Mouse (Mus musculus) spleen, postnatal 4 days (tissue): ENCODE results near the gene AU040320.

Experiments used
- DNase-seq, 2 experiments: peaks; one replicate each; pipeline ENCODE4 v3.0.0; 2022; ENCODE audit warnings: low spot score in 2 of 2

Gene AU040320

DNA sequence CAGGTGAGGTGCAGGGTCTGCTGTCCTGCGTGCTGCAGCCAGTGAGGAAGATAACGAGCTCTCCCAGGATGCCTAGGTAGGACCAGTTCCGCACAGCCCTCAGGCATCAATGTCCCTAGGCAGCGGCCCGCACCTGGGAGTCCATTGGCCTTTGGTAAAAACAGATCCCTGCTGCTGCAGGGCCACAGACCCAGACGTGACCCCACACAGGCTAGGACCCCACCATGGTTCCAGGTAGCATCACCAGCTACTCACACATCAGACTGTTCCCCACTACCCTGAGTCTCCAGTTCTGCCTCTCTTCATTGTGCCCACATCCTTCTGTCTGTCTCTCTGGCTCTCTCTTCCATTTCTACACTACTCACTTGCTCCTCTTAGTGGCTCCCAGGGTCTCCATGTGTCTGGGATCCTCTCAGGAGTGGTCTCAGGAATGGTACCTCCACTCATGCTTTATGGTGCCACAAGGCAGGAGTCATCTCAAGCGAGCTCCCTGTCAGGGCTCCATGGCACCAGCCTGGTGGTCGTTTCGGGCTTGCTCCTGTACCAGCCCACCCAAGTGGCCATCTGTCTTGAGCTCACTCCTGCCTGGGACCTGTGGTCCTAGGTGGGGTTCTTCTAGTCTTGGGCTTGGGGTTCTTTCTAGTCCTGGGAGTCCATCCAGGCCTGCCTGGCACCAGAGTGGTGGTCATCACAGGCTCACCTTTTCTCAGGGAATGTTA, 107.1 kb downstream of the AU040320 start:
- DNase-seq: no peak

DNA sequence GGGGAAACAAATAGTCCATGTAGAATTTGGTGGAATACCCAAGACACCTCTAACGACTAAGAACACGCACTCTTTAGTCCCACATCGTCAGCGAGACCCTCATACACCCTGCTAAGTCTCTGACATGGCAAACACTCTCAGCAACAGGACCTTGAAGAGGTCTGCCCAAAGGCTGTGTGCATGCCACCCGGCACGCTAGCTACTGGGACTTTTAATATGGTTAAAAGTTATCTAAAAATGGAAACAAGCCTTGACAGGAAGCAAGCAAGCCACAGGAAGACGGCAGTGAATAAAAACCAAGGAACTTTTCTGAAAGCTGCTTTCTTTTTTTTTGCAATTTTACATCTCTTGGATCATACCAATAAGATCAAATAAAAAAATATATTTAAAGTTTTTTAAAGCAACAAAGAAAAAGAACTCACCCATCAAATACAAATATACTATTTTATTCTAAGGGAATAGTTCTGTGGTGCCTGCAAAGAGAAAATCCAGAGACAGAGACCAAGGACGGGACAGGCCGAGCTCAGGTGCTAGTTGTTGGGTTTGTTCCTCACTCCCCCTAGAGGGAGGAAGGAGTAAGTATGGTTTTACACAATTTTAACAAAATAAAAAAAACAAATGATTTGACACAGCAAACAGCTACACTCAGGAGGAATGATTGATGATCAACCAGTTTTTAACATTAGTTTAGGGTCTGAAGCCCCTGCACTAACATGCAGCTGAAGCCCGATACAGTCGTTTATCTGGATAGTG, 108.3 kb downstream of the AU040320 start:
- no peak for DNase-seq

DNA sequence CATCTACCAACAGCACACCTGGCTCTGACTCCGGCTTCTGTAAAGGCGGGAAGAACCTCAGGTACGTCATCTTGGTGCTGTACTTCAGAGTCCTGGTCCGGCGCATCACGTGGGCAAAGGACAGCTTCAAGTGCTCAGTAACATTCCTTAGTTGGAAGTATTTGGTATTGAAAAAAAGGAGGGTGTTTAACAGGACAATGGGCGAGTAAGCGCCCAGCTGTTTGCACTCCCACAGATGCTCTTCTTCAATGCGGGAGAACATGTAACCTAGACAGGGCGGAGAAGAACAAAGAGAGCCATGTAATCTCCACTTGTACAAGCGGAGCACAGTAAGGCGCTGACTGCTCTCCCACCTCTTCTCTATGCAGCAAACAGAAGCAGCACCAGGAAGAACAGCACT, 115.4 kb downstream of the AU040320 start:
- DNase-seq: no peak

DNA sequence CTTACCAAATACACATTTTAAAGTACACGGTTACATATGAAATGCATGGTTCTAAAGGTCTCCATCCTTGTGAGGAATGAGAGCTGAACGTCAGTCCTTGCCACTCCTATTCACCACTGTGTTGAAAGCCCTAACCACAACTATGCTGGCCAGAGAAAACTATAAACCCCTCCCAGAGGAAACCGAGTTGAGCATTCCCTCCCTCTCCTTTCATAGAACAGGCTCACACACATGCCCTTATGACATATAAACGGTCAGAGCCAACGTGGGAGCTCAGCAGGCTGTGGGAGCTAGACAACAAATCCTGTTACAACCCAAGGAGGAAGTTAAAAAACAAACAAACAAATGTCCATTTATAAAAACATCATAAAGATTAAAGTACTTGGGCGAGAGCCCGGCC, 119.4 kb downstream of the AU040320 start:
- no peak for DNase-seq

DNA sequence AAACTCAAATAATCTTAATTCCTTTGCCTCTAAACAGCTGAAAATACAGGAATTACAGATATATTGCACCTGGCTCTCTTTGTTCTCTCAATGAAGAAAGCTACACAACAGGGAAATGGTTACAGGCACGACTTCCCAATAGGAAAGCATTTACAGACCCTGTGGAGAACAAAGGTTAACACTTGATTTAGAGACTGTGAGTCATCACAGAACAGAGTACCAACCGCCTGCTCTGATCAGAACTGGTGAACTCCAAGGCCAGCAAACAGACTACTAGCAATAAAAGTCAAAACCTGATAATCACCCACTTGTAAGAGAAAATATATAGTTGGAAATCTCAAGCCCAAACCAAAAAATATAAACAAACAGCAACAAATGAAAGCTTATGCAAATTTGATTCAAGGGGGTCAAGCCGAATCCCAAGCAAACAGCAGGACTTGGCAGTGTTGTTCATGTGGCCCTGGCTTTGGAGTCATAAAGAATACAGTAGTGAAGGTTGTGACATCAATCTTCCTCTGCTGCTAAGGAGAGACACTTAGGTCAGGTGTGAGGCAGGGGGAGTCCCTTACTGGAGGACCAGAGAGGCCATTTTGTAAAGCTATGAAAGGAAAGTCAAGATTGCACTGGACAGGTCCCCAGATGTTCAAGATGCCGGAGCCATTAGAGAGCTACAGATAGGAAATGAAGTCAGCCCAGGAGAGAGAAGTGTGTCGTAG, 126.4 kb downstream of the AU040320 start:
- DNase-seq: no peak

DNA sequence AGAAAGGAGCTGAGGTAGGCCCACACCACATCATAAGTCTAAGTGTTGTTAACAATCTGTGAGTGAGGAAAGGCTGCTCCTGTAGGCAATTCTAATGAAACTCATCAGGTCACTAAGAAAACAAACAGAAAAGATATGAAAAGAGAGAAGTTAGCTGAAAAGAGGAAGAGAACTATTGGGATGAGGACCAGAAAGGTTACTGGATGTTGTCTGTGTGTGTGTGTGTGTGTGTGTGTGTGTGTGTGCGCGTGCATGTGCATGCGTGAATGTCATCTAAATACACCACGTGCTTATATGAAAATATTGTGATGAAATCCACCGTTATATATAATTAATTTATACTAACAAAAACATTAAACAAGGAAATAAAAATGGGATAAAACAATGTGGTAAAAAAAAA, 130.3 kb downstream of the AU040320 start:
- no peak for DNase-seq

DNA sequence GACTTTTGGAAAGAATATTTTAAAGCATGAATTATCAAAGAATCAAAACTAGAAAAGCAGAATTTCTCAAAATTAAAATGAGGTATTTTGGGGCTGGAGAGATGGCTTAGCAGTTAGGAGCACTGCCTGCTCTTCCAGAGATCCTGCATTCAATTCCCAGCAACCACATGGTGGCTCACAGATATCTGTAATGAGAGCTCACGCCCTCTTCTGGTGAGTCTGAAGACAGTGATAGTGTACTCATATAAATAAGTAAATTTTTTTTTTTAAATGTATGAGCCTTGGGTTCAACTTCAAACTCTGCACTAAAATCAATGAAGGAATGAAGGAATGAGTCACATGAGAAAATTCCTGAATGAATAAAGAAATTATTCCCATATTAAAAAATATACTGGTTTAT, 132.6 kb downstream of the AU040320 start:
- no peak for DNase-seq

DNA sequence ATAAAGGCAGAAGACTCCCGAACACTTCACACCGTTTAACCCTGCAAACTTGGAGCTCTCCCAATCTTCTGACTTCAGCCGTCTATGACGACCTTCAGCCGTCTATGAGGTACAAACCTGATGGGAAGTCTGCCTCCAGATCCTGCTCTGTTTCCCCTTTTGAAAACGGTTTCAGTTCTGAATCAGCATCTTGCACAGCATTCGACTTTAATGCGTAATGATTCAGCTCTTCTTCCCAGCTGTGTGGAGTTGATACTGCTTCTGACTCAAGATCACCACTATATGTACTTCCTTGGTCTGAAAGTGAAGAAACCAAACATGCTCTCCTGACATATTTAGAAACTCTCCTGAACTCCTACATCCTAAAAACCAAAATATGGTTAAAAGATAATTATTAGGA, 136.5 kb downstream of the AU040320 start:
- no peak for DNase-seq
